Mouse (Mus musculus): ENCODE data around the gene 4930590J08Rik. TPM values are rescaled to one million over a fixed set of nuclear protein-coding genes. Genes with fewer than 3 reads are reported as not detected.
"Not testable (repeated sequence)": the region's sequence is repeated elsewhere in the genome, so short reads cannot be mapped to it uniquely, and the experiment has no call there.

Gene 4930590J08Rik
- total RNA-seq, 2 experiments from 2014 or later: 1.6 to 2.6 TPM

GRCm38 (mm10) chr6:91958015-91958414 lies 55.4 kb downstream of the 4930590J08Rik start:
- DNase-seq (ENCODE audit: low spot score in 2 of 2); intact Hi-C loops (cut with DNase I): not testable (repeated sequence)

GRCm38 (mm10) chr6:91960028-91960811 lies 57.6 kb downstream of the 4930590J08Rik start:
- intact Hi-C loops (cut with DNase I): no loop called here
- no peak for DNase-seq (ENCODE audit: low spot score in 2 of 2)

GRCm38 (mm10) chr6:91963429-91963828 lies 60.8 kb downstream of the 4930590J08Rik start:
- DNase-seq (ENCODE audit: low spot score in 2 of 2): no peak
- intact Hi-C loops (cut with DNase I): no loop called here

DNA sequence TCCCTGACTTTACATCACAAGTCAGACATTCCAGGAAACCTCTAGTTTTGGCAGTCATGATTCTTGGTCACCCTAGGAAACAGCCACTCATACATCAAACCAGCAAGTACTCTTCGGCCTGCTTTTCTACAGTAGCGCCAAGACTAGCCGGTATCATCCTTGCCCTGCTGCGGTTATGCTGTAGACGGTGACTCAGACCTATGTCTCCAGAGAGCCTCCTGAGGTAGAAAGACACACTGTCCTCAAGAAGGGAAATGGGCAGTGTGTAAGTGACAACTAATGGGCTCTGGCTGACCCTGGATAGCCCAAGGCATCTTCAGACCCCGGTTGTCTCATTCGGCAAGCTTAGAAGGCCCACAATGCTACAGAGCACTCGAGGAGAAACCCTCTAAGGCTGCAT lies 62.5 kb downstream of the 4930590J08Rik start:
- intact Hi-C loops (cut with DNase I): no loop called here
- DNase-seq (ENCODE audit: low spot score in 2 of 2): no peak

GRCm38 (mm10) chr6:91966006-91966405 lies 63.4 kb downstream of the 4930590J08Rik start:
- DNase-seq (ENCODE audit: low spot score in 2 of 2): no peak
- intact Hi-C loops (cut with DNase I): no loop called here

DNA sequence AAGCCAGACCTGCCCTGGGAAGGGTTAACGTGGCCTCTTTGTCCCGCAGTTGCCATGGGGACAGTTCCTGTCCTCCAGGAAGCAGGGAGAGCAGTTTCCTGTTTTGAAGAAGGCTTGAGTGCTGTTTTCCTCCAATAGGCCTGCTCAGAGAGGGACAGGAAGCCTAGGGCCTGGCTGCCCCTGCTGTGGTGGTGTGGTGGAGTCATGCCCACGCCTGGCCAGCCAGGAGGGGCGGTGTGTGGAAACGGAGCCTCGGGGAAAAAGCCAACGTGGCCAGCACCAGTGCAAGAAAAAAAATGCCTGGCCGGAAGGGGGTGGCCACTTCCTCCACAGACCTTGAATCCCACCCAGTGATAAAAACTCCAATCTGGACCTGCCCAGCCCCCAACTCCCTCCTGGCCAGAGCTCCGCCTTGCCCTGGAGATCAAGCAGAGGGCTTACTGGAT lies 69.6 kb downstream of the 4930590J08Rik start:
- no peak for DNase-seq (ENCODE audit: low spot score in 2 of 2)
- intact Hi-C loops (cut with DNase I): no loop called here

DNA sequence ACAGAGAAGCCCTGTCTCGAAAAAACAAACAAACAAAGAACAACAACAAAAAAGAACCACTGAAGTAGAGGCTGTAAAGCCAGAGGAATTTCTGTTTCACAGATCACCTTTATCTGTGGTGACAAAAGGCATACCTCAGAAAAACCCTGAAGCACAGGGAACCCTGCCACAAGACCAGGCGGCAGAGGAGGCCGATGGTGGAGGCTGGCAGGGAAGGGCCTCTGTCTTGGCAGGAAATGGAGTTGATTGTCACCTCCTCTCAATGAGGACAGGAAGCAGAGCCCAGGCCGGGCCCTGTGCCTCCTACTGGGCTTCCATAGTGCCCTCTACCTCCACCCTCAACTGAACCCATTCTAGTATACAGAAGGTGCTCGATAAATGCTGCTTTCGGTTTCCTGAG lies 71.4 kb downstream of the 4930590J08Rik start:
- DNase-seq (ENCODE audit: low spot score in 2 of 2): no peak
- intact Hi-C loops (cut with DNase I): no loop called here

- no peak for DNase-seq (ENCODE audit: low spot score in 2 of 2)
- intact Hi-C loops (cut with DNase I): no loop called here
Measured at GRCm38 (mm10) chr6:91978371-91979300, 76.0 kb downstream of the 4930590J08Rik start, which contains the start of gene Fgd5. Fgd5 (plus strand) TSS chr6:91978878.

DNA sequence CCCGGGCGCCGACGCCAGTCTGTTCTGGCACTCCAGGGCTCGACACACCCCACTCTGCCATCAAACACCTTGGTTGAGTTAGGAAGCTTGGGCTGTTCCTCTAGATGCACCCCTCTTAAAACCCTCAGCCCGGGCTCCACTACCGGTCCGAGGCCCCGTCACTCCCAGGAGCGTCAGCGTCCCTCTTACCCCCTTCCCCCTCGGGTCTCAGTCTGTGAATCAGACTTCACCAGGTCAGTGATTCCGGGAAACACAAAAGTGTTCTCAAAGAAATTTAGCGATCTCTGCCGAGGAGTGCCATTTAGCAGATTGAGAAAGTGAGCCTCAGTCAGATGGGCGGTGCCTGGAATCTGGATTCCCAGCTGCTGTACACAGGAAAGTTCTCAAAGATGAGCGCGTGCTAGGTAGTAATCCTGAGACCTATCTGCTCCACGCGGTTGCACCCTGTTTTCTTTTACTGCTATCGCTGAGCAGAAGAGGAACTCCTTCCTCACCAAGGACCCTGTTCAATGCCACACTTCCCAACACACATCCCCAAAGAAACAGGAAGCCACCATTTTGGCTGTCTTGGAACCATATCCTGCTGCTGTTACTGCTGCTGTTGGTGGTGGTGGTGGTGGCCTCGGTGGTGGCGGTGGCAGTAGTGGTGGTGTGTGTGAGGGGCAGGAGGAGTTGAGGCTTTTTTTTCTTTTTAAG lies 76.8 kb downstream of the 4930590J08Rik start:
- DNase-seq (ENCODE audit: low spot score in 2 of 2): no peak
- intact Hi-C loops (cut with DNase I): no loop called here

GRCm38 (mm10) chr6:91980011-91980410 lies 77.4 kb downstream of the 4930590J08Rik start:
- no peak for DNase-seq (ENCODE audit: low spot score in 2 of 2)
- intact Hi-C loops (cut with DNase I): no loop called here

- no peak for DNase-seq (ENCODE audit: low spot score in 2 of 2)
- intact Hi-C loops (cut with DNase I): no loop called here
Measured at GRCm38 (mm10) chr6:91990101-91990500, 87.5 kb downstream of the 4930590J08Rik start.

DNA sequence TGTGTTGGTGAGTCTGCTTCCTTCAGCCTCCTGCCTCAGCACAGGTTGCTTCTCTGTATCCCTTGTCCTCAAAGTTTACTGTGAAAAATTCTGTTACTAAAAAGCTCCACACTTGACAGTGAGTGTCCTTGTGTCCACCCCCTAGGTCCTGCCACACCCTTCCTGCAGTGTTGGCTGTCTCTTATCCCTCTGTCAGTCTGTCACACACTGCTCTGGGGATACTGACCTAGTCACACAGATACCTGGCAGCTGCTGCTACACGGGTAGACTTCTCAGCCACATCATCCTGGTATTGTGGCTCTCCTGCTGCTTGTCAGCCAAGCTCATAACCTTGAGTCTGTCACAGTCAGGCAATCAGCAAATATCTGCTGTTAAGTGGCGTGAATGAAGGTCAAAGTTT lies 90.2 kb downstream of the 4930590J08Rik start:
- intact Hi-C loops (cut with DNase I): no loop called here
- no peak for DNase-seq (ENCODE audit: low spot score in 2 of 2)

DNA sequence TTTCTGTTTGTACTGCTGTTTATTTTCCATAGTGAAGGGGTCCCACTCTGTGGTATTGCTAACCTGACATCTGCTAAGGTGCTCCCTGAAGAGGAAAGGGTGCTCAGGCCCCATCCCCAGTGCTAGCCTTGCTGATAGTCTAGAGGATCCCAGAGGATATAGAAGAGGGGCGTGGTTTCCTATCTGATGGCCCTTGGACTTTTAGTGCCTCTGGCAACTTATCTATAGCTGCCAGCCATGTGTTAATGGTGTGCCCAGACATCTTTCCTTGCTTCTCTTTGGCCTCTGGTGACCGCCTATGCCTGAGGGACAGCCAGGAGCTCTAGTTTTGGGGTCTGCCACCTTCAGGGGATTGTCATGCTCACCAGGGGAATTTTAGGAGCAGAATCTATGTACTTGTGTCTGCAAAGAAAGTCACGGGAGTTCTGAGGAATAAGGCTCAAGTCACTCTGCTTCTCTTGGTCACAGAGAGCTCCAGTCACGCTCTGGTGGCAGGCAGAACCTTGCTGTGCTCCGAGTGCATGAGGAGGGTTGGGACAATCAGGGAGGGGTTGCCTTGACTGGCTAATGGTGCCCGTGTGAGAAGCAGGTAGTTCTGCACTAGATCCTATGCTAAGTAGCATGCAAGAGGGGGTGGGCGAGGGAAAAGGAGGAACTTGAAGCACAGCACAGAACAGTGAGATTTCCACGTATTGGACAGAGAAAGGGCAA lies 91.3 kb downstream of the 4930590J08Rik start:
- intact Hi-C loops (cut with DNase I): no loop called here

DNA sequence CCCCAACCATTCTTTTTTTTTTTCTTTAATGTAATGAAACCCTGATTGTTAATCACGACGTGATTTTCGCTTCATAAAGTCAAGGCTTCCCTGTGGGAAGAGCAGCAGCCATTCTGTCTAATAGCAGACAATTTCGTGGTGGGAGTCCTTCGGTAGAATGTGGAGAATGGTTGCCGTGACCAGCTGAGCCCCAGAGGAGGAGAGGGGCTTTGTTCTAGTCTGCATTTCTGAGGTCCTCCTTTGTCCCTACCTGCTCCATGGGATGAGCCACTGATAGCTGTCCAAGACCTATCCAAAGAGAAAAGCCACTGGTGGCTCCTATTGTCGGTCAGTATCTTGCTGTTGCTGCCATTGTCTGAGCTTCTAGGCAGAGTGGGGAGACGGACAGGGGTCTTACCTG lies 93.5 kb downstream of the 4930590J08Rik start:
- no peak for DNase-seq (ENCODE audit: low spot score in 2 of 2)
- intact Hi-C loops (cut with DNase I): no loop called here

More for the DNA sequence above, 91.3 kb downstream of the 4930590J08Rik start:
- DNase-seq (ENCODE audit: low spot score in 2 of 2): no peak

Other genes starting within 250 kb of the 4930590J08Rik start
- 100 to 1,000 TPM; 159 to 165 TPM for gene Slc6a6, start 218.8 kb upstream of the 4930590J08Rik start, total RNA-seq (2021)
- 10 to 100 TPM; 14.1 to 14.9 TPM for gene Grip2, start 75.6 kb upstream of the 4930590J08Rik start, total RNA-seq (2021)
- 10 to 100 TPM; 19.5 to 21.3 TPM for gene Ccdc174, start 24.8 kb upstream of the 4930590J08Rik start, total RNA-seq (2021)
- 1 to 10 TPM; 6.2 to 7.0 TPM for gene Fgd5, start 76.1 kb downstream of the 4930590J08Rik start, total RNA-seq (2021)
- gene Nr2c2, start 188.6 kb downstream of the 4930590J08Rik start, total RNA-seq (2021): 10 to 100 TPM; 88.9 to 93.9 TPM

Data from left cerebral cortex, postnatal 14 days (tissue).